Mouse (Mus musculus) megakaryocyte progenitor cell, adult 5-6 weeks (primary cell): ENCODE measurements around the gene B3gnt2. TPM values are rescaled to one million over a fixed set of nuclear protein-coding genes. Genes with fewer than 3 reads are reported as not detected.
"Not testable (repeated sequence)": the region's sequence is repeated elsewhere in the genome, so short reads cannot be mapped to it uniquely, and the experiment has no call there.

Experiments
- ATAC-seq: replicated peaks from 2 replicates; pipeline ENCODE4 v1.8.0; 2016; ENCODE audit warnings: mild to moderate bottlenecking, moderate TSS enrichment, inconsistent platforms; ENCODE audit not compliant: poor library complexity
- total RNA-seq, 2 experiments: library from RNA; stranded (forward) in 1 of 2; stranded (reverse) in 1 of 2; fragments of 157-497, 149-512 nt in 1 of 2; fragments of 200-1000 nt in 1 of 2; gene quantifications; 2 replicates each; pipeline versions ENCODE4 v1.2.3 to v1.2.4; 2015 to 2017

B3gnt2 gene
- total RNA-seq, 2 experiments from 2014 or later, result 8.6 to 14.7 TPM

GRCm38 (mm10) chr11:22741436-22741835 is 119.3 kb downstream of the B3gnt2 start:
- ATAC-seq, result no peak

GRCm38 (mm10) chr11:22739497-22740288 is 121.1 kb downstream of the B3gnt2 start:
- ATAC-seq, result no peak

- no peak for ATAC-seq
Measured at GRCm38 (mm10) chr11:22736521-22737225, 124.1 kb downstream of the B3gnt2 start.

- not testable (repeated sequence) for ATAC-seq
Measured at GRCm38 (mm10) chr11:22735128-22735527, 125.6 kb downstream of the B3gnt2 start.

DNA sequence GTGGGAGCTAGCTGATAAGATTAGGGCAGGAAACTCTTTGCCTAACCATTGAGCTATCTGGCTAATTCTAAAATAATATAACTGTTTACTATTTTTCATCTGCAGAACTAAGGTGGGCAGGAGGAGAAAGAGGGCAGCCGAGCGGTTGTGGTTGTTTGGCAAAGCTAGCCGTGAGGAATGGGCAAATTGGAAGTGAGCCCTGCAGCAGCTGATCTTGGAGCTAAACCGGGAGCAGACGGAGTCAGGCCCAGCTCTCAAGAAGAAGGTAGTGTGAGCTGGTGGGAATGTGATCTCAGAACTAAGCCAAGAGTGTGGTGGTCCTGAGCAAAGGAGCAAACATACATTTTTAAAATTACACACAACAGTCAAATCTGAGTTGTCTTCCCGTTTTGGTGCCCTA is 126.8 kb downstream of the B3gnt2 start:
- no peak for ATAC-seq

DNA sequence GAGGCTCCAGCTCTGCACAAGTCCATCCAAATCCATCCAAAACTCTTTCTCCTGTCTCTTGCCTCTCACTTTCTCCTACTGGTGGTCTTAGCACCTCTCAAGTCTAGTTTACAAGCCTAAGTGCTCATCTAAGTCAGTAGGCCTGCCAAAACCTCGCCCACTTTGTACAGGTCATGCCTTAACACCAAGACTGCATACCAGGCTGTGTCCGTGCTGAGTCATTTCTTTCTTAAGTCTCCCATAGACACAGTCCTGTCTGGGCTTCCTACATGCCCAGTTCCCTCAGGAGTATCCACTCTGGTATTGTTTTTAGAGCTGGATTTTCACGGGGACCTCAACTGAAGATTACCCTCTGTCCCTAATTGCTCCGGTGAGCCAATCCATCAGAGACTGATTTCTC is 127.9 kb downstream of the B3gnt2 start:
- ATAC-seq, result no peak

DNA sequence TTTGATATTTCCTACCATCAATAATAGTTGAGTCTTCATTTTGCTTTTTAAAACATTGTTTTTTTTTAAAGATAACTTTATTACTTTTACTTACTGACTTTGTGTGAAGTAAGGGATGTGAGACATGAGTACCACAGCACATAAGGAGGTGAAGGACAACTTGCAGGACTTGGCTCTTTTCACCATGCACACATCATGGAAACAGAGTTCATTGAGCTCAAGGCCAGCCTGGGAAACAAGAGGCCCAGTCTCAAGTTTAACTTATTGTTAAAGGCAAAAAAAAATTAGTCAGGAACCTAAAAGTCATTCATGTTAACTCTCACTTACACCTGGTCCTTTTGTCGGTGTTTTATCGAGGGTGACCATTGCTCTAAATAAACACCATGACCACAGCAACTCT is 137.7 kb downstream of the B3gnt2 start:
- no peak for ATAC-seq

GRCm38 (mm10) chr11:22720096-22720495 is 140.7 kb downstream of the B3gnt2 start:
- ATAC-seq, result no peak

DNA sequence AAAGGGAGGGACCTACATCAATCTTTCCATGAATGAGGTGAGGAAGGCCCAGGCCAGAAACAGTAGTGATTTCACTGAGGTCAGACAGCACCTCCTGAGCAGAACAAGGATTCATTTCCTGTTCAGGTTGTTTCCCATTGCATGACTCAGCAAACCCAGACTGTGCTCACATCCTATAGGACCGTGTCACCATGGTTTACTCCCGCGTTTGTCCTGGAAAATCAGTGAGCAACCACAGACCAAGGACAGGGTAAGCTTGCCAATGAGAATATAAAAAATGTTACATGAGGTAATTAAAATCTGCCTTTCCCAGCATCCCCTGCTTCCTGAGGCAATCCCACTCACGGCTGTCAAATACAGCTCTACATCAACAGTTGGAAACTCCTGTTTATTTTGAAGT is 141.2 kb downstream of the B3gnt2 start:
- no peak for ATAC-seq

DNA sequence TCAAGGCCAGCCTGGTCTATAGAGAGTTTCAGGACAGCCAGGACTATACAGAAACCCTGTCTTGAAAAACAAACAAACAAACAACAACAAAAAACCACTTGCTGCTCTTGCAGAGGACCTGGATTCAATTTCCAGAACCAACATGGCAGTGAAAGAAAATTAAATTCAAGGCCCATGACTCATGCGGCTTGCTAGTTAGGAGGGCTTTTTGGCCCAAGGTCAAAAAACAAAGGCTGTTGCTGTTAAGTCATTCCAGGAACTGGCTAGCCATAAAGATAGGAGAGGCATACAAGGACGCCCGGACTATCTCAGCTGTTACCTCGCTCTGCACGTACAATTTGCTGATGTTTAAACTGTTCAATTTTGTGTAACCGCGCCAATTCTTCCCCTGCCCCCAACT is 142.7 kb downstream of the B3gnt2 start:
- no peak for ATAC-seq

DNA sequence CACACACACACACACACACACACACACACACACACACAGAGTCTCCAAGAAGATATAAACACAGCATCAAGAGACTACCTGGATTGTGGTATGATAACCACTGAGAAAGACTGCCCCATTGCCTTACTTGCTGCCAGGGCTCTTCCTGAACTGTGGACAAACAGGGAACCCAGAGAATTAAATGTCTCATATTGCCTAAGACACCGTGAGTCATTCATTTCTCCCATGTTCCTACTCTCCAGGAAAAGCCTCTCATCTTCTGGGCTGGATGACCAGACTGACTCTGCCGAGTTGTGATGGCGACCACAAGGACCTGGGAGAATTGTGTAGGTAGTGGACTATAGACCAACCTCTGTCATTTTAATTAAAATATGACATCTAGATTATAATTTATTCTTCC is 149.4 kb downstream of the B3gnt2 start:
- ATAC-seq, result no peak

GRCm38 (mm10) chr11:22710596-22710995 is 150.2 kb downstream of the B3gnt2 start:
- ATAC-seq, result peak; percentile 99

Other genes starting within 250 kb of the B3gnt2 start
- 4.0 and 7.0 TPM in 2 replicates for gene Zrsr1, start 111.0 kb upstream of the B3gnt2 start, total RNA-seq (2015)
- 10.3 and 11.2 TPM in 2 replicates for gene Zrsr1, start 111.0 kb upstream of the B3gnt2 start, total RNA-seq (2017)
- gene Gm28048, start 121.1 kb upstream of the B3gnt2 start, total RNA-seq (2015), result 77.6 and 83.1 TPM in 2 replicates
- 52.7 and 59.5 TPM in 2 replicates for gene Gm28048, start 121.1 kb upstream of the B3gnt2 start, total RNA-seq (2017)
- gene Commd1, start 121.4 kb upstream of the B3gnt2 start, total RNA-seq (2015), result 141 and 159 TPM in 2 replicates
- 89.6 and 105 TPM in 2 replicates for gene Commd1, start 121.4 kb upstream of the B3gnt2 start, total RNA-seq (2017)
- 346 and 370 TPM in 2 replicates for gene Cct4, start 129.6 kb upstream of the B3gnt2 start, total RNA-seq (2015)
- gene Cct4, start 129.6 kb upstream of the B3gnt2 start, total RNA-seq (2017), result 218 and 319 TPM in 2 replicates
- gene Fam161a, start 146.6 kb upstream of the B3gnt2 start, total RNA-seq (2015), result 0.62 and 1.1 TPM in 2 replicates
- 0.71 and 0.81 TPM in 2 replicates for gene Fam161a, start 146.6 kb upstream of the B3gnt2 start, total RNA-seq (2017)